Mouse (Mus musculus) fibroblast of lung, adult 2 months (primary cell): ENCODE measurements around the gene Snx14.

Source experiments
- DNase-seq: peaks from one replicate; pipeline ENCODE4 v3.0.0-alpha.2; 2011; ENCODE audit warnings: low read depth

Gene Snx14

DNA sequence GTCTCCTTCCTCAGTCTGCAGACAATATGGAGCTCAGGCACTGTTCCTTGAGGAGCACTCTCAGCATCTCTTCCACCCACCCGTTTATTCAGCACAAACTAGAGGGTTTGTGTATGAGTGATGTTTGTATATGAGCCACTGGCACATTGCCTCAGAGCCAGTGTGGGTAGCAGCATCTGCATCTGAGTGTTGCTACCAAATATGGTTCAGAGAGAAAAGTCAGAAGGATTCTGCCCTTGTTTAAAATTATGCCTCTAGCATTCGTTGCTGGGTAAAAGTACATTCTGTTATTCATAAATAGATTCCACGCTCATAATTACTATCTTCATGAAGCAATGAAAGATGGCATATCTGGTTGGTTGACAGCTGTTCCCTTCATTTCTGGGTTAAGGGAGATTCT lies 96.1 kb downstream of the Snx14 start:
- DNase-seq: no peak

DNA sequence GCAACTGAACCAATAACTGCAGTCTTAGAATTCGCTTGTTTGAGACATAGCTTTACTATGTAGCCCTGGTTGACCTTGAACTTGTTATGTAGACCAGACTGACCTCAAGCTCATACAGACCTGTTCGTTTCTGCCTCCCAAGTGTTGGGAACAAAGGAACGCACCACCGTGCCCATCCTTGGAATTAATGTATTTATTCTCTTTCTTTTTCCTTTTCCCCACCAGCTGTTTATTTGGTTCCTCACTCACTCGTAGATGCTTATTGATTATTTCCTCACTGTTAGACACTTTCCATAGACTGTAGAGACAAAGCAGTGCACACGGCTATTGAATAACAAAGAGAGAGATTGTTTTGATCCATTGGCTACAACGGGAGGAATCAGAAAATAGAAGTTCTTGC lies 96.5 kb downstream of the Snx14 start:
- no peak for DNase-seq

DNA sequence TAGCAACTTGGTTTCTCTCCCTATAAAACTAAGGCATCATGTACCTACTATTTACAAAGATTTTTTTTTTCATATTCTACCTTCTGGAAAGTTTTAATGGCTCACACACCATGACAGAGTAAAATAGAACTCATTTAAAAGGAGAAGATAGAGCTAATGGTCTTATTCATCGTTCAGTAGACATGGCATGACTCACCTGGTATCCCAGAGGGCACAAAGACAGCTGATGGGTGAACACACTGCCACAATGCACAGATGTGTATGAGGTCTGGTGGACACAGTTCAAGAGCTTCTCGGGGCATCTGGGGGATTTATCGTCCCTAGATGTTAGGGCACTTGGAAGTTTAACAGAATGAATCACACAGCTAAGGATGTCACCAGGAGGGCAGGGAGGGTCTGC lies 97.9 kb downstream of the Snx14 start:
- no peak for DNase-seq

- DNase-seq: no peak
Measured at GRCm38 (mm10) chr9:88335839-88336238, 102.9 kb downstream of the Snx14 start.

DNA sequence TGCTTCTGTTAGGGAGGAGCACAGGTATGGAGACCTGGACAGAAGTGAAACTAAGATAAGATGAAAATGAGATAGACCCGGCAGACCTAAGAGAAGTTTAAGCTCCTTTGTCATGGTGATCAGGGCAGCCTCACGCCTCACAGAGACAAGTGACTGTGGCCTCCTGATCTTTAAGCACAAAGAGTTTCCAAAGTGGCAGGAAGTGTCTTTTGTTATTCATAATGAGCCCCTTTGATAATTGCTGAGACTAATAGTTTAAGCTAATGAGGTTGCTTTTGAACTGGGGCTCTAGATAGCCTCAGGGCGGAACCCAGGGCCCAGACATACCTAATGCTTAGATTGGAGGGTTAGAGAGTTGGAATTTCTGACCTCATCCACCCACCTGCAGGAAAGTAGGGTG lies 106.3 kb downstream of the Snx14 start:
- no peak for DNase-seq

DNA sequence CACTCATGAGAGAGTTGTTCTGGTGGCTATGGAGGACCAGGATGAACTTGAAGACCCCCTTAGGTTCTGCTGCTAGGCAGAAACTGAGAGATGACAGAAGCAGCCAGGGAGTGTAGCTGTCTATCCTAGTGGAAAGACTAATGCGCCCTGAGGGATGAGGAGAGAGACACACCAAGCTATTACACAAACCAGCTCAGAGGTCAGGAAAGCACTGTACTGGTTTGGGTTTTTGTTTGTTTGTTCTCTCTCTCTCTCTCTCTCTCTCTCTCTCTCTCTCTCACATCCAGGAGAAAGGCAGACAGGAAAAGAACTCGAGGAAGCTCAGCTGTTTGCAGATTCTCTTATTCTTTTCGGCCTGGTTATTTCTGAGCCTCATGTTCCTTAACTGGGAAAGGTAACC lies 108.4 kb downstream of the Snx14 start:
- DNase-seq: no peak

DNA sequence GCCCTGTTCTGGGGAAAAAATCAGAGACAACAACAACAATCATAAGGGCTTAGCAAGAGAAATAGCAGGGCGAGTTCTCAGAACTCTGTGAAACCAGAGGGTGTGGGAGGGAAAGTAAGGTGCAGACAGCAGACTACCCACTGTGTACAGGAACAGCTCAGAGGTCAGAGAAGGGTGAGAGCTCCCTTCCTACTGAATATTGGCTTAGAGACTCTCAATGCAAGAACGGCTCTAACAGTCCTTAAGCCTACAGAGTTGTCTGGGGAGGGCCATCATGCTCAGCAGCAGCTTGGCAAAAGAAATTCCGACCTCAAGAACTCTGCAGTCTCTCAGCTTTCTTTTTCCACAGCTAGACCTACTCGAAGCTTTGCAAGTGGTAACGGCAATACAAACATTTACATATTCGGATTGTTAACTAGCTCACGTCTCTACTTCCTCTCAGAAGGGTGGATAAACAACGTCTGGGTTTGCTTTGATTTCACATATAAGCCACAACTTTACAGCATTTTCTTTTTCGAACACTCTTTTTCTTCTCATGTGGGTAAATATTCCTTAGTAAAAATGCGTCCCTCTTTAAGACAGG lies 109.5 kb downstream of the Snx14 start:
- peak; percentile 11 for DNase-seq

- DNase-seq: no peak
Measured at GRCm38 (mm10) chr9:88328666-88329065, 110.1 kb downstream of the Snx14 start.

GRCm38 (mm10) chr9:88326930-88327901 lies 111.5 kb downstream of the Snx14 start, which contains the start of gene Nt5e:
Gene Nt5e, plus strand, starts transcription at chr9:88327197.
- DNase-seq: peak; percentile 20
